26 mouse cellular contexts compared by ENCODE assay signal in the genomic region with DNA sequence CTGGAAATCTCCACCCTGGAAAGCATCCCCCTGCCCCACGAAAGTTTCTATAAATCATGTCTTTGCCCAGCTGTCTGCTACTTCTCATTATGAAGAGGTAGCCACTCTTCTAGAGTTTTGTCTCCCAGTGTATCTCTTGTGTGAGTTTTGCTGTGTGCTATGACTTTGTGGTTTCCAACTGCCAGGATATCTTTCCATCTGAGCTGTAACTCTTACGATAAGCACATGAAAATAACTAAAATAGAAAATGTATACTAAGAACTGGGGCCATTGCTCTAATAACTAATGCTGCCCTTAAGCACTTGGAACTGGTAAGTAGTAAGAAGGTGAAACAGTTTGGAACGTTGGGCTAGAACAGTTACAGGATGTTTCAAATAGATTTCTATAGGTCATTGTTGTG.
"Had no signal": no experiment of that assay in that cellular context is flagged by ENCODE, and none has a peak within 500 bp of the region (broad histone marks: within the 10 kb centered on the region; RNA-seq: fewer than 3 reads in every experiment).

No protein-coding gene starts in this region.

- H3K9ac ChIP-seq: embryonic facial prominence, embryonic 12.5 days; embryonic facial prominence, embryonic 13.5 days; embryonic facial prominence, embryonic 15.5 days; forebrain, embryonic 12.5 days; forebrain, embryonic 13.5 days; forebrain, embryonic 15.5 days; forebrain, postnatal 0 days had no signal

- H3K9me3 ChIP-seq: embryonic facial prominence, embryonic 10.5 days; embryonic facial prominence, embryonic 12.5 days; embryonic facial prominence, embryonic 13.5 days; embryonic facial prominence, embryonic 15.5 days; forebrain, embryonic 10.5 days; forebrain, embryonic 12.5 days; forebrain, embryonic 13.5 days; forebrain, embryonic 15.5 days; heart, embryonic 10.5 days had no signal

- H3K27ac ChIP-seq: embryonic facial prominence, embryonic 10.5 days; embryonic facial prominence, embryonic 12.5 days; embryonic facial prominence, embryonic 13.5 days; embryonic facial prominence, embryonic 15.5 days; forebrain, embryonic 10.5 days; forebrain, embryonic 12.5 days; forebrain, embryonic 13.5 days; forebrain, embryonic 15.5 days; gastrocnemius, adult 2 months; heart, adult 2 months; heart, embryonic 10.5 days had no signal

- DNase-seq: cerebellum, postnatal 10 days; cerebellum, postnatal 14 days; cerebellum, postnatal 25 days; cerebellum, postnatal 36 days; embryo, embryonic 11 days; forebrain, postnatal 0 days; gastrocnemius, adult 2 months; gastrocnemius, postnatal 10 days; gastrocnemius, postnatal 14 days; gastrocnemius, postnatal 25 days; gastrocnemius, postnatal 36 days; heart, adult 11 months; heart, adult 18-20 months; heart, adult 2 months had no signal

- H3K4me1 ChIP-seq: embryonic facial prominence, embryonic 10.5 days; embryonic facial prominence, embryonic 12.5 days; embryonic facial prominence, embryonic 13.5 days; embryonic facial prominence, embryonic 15.5 days; forebrain, embryonic 10.5 days; forebrain, embryonic 12.5 days; forebrain, embryonic 13.5 days; forebrain, embryonic 15.5 days; heart, embryonic 10.5 days had no signal

- H3K36me3 ChIP-seq: embryonic facial prominence, embryonic 10.5 days; embryonic facial prominence, embryonic 12.5 days; embryonic facial prominence, embryonic 13.5 days; embryonic facial prominence, embryonic 15.5 days; forebrain, embryonic 10.5 days; forebrain, embryonic 12.5 days; forebrain, embryonic 15.5 days; heart, embryonic 10.5 days had no signal

- ATAC-seq: forebrain, embryonic 13.5 days; forebrain, embryonic 14.5 days; forebrain, embryonic 15.5 days; forebrain, embryonic 16.5 days; forebrain, postnatal 0 days had no signal

- H3K4me3 ChIP-seq: embryonic facial prominence, embryonic 10.5 days; embryonic facial prominence, embryonic 12.5 days; embryonic facial prominence, embryonic 13.5 days; embryonic facial prominence, embryonic 15.5 days; erythroblast, embryonic 14.5 days; forebrain, embryonic 10.5 days; forebrain, embryonic 12.5 days; forebrain, embryonic 13.5 days; forebrain, embryonic 15.5 days; gastrocnemius, adult 2 months; heart, adult 2 months; heart, embryonic 10.5 days had no signal

- H3K27me3 ChIP-seq: embryonic facial prominence, embryonic 12.5 days; embryonic facial prominence, embryonic 13.5 days; embryonic facial prominence, embryonic 15.5 days; forebrain, embryonic 12.5 days; forebrain, embryonic 13.5 days; forebrain, embryonic 15.5 days had no signal
